Mouse (Mus musculus): ENCODE measurements around the gene Dusp15.

- no peak for TF ChIP-seq POLR2A (IDR thresholded peaks at IDR 0.05; ENCODE audit: borderline replicate concordance, low read depth, low read length)
- TF ChIP-seq CTCF (IDR thresholded peaks at IDR 0.05; ENCODE audit: low read depth, low read length): no peak
These were observed 45.5 kb upstream of the Dusp15 start for GRCm38 (mm10) chr2:152997046-152997445.
